Mouse (Mus musculus): ENCODE measurements around the gene Metrn.

The Metrn gene

GRCm38 (mm10) chr17:25796951-25797369, at the start of gene Metrn:
Metrn (minus strand) TSS chr17:25797136.
- peak; percentile 91 to 93 for DNase-seq

DNA sequence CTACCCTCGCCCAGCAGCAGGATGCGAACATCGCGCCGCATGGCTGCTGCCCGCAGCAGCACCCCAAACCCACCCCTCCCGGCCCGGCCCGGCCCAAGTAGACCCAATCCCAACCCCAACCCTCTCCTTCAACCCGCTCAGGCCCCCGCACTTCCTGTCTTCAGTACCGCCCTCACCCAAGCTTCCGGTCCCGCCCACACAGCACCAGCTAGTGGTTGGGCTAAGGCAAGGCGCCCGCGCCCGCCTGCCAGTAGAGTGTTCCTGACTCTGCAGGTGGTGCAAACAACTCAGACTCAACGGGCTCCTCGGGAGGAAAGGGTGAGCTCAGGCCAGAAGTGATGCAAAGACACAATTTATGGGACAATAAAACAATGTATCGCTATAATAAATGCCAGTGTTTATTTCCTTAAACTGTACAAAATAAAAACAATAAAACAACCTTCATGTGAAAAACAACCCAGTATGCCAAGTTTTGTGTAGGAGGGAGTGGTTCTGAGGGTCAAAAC, 47.5 kb upstream of the Metrn start, which contains the start of gene Rhot2:
TSS of gene Rhot2 (minus strand) at position 456 of the 506 bp plus-strand sequence.
- peak; percentile 97 to 98 for DNase-seq

DNA sequence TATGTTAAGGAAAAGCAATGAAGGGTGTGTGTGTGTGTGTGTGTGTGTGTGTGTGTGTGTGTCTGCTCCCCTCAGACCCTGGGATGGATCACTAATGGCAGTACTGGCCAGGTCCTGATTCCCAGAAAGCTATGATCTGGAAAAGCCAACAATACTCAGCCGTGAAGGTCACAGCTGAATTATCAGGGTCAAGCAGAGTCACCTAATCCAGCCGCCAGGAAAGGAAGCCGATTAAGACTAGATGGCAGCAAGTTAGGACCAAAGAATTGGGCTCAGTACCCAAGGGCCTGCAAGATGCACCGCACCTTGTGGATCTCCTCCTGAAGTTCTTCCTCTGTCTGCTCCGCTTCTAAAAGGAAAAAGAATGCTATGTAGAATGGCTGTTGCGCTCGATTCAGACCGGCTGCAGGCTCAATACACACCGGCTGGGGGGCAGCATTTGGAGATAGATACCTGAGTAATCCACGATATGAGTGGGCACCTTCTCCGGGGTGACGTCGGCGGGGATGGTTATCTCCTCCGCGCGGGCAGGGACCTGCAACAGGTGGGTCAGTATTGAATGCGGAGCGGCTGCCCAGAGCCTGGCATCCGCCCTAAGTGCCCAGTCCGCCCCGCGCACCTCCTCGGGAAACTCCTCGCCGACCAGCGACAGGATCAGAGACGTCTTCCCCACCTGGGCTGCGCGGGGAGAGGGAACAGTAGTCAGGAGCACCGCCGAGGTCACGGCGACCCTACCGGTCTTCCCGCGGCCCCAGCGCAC, 46.9 kb upstream of the Metrn start:
- DNase-seq: no peak

DNA sequence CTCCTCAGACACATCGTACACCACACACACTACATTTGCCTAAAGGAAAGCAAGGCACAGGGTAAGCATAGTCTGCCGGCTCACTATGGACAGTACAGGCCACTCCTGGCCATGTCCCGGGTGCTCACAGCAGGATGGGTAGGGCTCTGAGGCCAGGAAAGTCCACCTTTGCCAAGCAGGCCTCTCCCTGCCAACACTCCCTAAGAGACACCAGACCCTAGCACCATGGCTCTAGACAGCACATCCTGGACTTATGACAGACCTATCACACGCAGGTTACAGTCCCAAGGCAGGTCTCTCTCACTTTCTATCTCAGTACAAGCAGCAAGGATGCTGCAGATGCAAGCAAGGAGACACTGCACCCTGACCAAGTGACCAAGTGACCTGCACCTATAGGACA, 46.2 kb upstream of the Metrn start:
- no peak for DNase-seq

GRCm38 (mm10) chr17:25842509-25842908, 45.6 kb upstream of the Metrn start:
- DNase-seq: no peak

- DNase-seq: no peak
These were observed 44.4 kb upstream of the Metrn start, which contains the start of gene Gm20683 for GRCm38 (mm10) chr17:25841117-25841880. Gm20683 (minus strand) TSS chr17:25841763.

DNA sequence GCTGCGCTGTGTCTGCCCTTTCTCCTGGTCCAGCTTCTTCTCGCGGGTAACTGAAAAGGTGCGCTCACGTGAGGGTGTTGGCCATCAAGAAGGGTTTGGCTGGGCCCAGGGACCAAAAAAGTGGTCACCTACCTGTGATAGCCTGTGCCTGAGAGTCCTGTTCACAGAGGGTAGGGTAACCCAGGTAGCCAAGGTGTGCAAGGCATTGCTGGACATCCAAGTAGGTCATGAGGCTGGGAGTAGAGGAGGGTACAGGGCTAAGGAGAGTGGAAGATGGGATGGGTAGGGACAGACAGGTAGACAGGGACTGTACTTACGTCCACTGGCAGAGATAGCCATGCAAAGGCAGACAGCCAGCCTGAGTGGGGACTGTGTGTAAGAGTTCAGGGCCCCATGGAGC, 43.6 kb upstream of the Metrn start:
- DNase-seq: no peak

GRCm38 (mm10) chr17:25839455-25840235, 42.7 kb upstream of the Metrn start:
- DNase-seq: no peak

DNA sequence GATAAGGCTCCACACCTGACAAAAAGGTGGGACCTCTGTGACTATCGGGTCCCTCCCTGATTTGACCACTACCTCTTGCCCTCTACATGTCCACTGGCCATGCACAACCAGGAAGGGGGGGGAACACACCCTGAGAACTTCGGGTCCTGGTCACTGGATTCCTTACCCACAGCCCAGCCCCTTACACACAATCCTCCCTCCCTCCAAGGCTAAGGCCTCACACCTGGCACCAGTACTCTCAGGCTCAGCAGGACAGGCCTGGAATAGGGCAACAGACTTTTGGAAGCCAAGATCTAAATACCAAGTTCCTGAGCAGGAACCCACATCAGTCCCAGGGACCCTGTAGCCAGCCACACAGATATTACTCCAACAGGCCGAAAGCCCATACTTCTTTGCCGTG, 42.0 kb upstream of the Metrn start:
- no peak for DNase-seq

DNA sequence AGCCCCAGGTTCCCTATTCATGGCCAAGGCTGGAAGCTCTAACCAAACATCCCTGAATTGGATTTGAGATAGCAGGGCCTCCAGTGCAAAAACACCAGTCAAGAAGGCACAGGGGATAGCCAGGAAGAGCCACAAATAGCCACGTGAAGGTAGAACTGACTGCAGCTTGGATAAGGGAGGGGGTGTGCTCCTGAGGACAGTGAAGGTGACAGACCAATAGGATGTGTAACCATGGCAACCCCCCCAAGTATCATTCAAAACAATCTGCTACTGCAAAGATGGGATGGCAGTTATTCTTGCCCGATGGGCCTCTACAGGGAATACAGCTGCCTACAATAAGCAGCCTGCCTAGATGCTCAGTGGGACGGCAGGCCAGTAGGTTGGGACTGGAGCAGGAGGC, 40.6 kb upstream of the Metrn start:
- DNase-seq: no peak

DNA sequence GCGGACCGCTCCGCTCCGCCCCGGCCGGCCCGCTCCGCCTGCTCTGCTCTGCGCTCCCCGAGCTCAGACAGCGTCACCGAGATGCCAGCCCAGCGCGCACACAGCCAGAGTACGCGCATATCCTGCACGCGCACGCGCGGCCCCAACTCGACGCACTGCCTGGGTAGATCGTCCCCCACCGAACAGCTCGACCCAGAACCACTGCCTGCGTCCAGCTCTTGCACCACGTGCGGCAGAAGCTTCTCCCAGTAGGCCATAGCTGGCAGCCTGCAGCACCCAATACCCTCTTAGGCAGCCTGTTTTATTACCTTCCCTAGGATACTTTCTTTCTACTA, 40.1 kb upstream of the Metrn start, which contains the start of gene Rhbdl1:
TSS of gene Rhbdl1 (minus strand) at position 220 of the 335 bp plus-strand sequence.
- no peak for DNase-seq

GRCm38 (mm10) chr17:25836397-25837075, 39.6 kb upstream of the Metrn start:
- peak in 1 of 2 experiments; percentile 60 for DNase-seq

DNA sequence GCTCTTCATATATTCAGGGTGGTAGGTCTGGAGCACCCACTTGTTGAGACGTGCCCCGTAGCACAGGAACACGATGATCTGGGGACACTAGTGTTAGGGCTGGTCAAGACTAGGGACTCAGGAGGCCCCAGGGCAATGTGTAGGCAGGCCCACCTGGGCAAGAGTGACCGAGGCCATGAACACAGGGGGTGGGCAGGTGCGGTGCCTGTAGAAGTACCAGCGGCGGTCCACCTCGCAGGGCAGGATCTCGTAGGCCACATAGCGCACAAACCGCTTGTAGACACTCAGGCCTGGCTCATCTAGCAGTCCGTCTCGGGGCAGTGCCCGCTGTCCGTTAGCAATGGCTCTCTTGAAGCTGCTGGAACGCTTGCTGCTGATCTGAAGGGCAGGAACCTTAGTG, 38.9 kb upstream of the Metrn start:
- DNase-seq: peak in 1 of 2 experiments; percentile 12

DNA sequence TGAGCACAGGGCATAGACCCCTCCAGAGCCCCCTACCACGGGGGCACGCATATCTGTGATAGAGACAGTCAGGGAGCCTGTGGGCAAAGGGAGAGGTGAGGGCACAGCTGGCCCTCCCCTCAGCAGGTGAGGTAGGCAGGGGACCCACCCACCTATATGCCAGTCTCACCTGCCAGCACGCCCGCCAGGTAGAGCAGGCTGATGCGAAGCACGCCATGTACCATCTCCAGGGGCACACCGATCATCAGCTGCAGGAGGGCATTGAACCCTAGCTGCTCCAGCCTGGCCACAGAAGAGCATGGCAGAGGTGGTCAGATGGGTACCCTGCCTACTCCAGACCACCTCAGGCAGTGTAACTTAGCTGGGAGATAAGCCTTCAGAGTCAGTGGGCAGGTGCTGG, 38.4 kb upstream of the Metrn start:
- DNase-seq: no peak

DNA sequence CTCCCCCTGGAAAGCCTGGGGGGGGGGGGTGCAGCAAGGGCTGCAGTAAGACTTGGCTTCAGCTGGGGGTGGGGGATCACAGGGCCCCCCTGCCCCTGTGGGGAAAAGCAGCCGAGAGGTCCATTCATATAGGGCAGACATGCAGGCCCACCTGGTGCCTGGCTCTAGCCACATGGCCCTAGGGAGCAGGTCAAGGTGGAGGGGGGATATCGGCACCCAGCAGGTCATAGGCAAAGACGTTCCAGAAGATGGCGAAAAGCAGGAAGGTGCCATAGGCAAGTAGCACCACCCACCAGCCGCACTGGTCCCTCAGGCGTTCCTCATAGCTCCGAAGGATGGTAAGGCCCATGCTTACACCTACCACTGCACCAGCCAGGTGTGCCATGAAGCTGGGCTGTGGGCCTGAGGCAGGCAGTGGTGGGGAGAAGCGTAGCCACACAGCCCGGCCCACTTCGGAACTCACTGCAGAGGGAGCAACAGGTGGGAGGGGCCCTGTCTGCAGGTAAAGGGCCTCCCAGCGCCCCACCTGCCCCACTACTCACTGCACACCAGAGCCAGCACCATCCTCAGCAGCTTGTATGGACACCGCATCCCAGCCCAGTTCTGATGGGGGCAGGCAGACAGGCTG, 37.8 kb upstream of the Metrn start:
- DNase-seq: peak in 1 of 2 experiments; percentile 32

DNA sequence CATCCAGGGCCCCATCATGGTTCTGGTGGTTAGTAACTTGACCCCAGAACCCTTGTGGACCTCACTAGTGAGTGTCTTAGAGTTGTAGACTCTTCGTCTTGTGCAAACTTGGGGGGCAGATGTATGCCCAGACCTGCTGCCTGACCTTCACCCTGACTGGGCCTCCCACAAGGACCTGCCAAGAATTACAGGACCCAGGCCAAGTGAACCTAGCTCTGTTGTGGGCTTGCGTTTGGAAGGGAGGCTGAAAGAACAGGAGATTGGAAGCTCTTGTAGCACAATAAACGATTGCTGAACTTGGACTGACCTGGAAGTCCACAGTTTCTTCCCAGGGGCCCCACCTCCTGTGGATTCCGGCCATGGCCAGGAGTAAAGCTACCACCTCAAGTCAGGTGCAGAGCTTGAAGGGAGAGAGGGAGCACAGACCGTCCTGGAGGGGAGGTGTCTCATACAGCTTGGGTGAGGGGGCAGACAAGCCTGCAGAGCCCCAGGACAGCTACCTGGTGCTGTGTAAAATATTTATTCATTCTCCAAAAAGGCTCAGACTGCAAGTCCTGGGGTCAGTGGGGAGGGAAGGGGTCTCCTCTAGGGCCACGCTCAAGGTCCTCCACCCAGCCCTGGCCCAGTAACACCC, 37.1 kb upstream of the Metrn start:
- DNase-seq: no peak

DNA sequence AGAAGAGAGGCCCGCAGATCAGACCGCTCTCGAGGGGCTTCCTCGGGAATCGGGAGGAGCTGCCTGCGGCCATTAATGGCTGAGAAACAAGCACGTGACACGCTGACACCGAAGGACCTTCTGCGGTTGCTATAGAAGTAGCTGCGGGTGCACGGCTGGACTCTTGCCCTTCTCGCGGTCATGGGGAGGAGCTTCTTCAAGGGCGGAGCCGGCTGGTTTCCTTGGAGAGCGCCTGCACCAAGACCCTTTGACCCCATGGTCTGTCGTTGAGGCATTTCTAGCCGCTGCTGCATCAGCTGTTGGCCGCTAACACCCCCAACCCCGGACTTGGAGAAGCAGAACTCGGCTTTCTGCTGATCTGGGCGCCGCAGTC, 36.3 kb upstream of the Metrn start, which contains the start of gene Stub1:
TSS of gene Stub1 (minus strand) at position 114 of the 373 bp plus-strand sequence.
- DNase-seq: no peak

GRCm38 (mm10) chr17:25832436-25833290, 35.7 kb upstream of the Metrn start:
- DNase-seq: peak; percentile 97 to 99

DNA sequence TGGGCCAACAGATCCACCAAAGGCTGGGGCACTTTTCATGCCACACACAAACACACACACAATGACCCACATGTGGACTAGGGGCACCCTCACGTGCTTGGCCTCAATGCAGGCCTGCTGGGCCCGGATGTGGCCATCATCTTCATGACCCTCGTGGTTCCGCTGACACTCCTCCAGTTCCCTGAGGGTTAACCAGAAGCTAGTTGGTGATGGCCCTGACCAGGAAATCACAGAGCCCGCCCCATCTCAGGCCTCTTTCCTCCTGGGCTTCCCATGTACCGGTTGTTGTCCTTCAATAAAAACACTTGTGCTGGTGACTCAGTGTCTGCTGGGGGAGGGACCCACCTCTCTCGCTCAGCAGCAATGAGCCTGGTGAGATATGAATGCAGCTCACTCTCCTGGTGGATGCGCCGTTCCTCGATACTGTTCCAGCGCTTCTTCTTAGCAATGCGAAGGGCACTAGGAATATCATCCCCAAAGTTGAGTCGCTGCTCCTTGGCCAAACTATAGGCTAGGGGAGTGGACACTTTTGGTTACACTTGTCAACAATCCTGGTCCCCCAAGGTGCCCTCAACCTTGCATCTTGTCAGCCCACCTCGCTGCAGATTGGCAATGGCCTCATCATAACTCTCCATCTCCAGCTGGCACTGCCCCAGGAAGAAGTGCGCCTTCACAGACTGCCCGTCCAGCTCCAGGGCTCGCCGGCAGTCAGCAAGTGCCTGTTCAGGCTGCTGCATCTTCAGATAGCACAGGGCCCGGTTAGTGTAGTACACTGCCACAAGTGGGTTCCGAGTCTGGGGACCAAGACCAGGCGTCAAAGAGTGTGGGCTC, 34.7 kb upstream of the Metrn start:
- DNase-seq: peak in 1 of 2 experiments; percentile 29
